Mouse (Mus musculus) right cerebral cortex, postnatal 36 days (tissue): ENCODE results near the gene Vwa7.

Experiments used
- DNase-seq, 2 experiments: peaks; one replicate each; pipeline ENCODE4 v3.0.0; 2022; ENCODE audit warnings: low spot score in 2 of 2, mixed read lengths in 1 of 2

Gene Vwa7

DNA sequence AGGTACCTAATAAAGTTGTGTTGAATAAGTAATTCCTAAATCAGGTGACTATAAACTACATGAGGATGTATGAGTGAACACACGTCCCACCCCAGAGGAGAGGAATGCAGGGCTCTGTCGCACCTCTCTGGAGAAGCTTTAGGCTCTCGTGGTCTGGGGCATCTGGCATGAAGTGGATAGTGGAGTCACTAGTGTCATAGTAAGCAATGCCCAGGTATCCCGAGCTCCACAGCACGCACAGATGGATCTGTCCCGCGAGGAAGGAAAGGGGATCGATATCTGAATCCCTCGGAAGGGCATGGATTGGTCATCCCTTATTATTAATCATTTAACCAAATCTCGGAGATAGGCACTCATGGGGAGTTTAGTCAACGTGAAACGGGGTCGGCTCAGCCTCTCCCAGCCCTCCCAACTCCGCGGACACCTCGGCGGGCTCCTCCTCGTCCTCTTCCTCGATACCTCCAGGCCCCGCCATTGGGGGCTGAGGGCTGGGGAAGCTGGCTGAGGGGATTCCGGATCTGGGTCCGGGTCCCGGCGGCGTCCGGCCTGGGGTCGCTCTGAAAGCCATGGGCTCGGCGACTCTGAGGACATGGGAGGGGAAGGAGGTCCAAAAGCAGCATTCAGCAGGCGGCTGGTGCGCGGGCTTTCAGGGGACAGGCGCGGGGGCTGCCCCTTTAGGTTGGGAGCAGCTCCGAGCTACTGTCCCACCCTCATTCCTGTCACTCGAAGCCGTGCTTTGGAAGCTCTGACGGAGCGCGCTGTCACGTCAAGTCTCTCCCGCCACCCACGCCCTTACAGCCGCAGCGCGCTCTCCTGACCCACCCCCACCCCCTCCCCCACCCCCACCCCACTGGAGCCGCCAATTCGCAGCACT lies 29.7 kb downstream of the Vwa7 start:
- no peak for DNase-seq

DNA sequence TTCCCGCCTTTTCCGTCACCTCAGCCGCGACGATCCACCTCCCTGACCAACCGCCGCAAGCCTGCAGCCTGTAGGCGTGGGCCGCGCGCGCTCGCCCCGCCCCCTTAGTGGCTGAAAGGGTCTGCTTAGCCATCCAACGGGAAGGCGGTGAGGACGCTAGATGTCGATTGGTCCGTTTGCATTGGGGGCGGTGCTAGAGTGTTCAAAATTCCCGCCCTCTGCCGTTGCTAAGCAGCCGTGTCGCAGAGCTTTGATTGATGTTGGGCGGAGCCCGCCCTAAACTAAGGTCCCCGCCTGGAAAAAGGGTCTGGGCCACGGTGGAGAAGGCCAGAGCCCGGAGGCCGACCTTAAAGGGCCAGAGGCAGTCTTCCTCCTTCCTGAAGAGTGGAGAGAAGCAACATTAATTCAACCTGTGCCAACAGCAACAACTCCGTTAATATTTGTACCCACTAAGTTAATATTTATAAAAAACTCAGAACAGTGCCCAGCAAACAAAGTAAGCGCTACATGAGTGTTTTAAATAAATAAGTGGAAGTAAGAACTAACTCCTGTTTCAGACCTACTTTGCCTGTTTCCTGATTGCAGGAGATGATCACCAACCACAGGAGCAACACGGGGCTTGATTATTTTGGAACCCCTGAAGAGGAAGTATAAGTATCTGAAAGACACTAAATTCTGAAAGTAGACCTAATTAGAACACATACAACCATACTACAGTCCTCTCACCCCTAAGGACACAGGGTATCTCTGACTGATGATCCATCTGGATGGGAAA lies 30.5 kb downstream of the Vwa7 start, which contains the start of gene Msh5:
Gene Msh5 (minus strand): TSS at position 65 of the 775 bp plus-strand sequence.
- DNase-seq: peak; percentile 88 to 93

- no peak for DNase-seq
Measured at GRCm38 (mm10) chr17:35047688-35048087, 31.3 kb downstream of the Vwa7 start.

DNA sequence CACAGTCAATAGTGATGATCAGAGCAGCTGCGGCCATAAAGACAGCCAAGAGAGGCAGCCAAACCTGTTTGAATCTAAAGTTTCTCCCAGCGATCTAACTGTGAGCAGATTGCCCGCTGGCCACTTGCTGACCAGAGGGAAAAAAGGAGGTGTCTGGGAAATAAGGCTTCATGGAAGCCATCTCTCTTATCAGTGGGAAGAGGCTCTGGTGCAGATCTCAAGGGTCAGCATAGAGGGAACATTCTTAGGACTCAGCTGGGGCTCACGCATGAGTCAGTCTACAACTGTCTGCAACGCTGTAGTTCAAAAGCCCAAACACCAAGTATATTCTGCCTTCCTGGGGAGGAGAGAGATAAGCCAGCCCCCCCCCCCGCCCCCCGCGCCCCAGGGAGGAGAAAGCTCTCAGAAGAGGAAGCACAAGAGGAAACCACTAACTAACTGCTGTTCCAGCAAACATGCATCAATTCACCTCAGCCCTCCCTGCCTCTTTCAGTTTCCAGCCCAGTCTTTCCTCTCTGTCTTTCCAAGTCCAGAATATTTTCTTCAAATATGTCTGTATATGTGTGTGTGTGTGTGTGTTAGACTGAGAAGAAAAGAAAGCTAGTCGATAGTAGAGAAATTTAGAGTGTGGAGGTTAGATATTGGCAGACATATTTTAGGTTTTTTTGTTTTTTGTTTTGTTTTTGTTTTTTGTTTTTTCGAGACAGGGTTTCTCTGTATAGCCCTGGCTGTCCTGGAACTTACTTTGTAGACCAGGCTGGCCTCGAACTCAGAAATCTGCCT lies 32.0 kb downstream of the Vwa7 start:
- no peak for DNase-seq

DNA sequence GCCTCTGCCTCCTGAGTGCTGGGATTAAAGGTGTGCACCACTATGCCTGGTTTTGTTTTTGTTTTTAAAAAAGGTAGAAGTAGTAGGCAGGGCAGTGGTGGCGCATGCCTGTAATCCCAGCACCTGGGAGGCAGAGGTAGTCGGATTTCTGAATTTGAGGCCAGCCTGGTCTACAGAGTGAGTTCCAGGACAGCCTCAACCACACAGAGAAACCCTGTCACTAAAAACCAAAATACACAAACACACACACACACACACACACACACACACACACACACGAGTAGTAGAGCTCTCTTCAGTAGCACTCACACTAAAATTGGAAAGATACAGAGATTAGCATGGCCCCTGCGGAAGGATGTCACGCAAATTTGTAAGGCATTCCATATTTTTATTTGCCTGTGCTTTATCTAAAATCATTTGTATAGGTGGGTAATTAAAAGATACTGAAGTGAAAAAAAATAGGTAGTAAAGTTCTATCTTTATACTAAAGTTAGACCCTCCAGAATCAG lies 32.6 kb downstream of the Vwa7 start:
- no peak for DNase-seq

GRCm38 (mm10) chr17:35049561-35050016 lies 33.2 kb downstream of the Vwa7 start, which contains the start of gene Clic1:
TSS of gene Clic1 (plus strand) at chr17:35049966.
- no peak for DNase-seq

DNA sequence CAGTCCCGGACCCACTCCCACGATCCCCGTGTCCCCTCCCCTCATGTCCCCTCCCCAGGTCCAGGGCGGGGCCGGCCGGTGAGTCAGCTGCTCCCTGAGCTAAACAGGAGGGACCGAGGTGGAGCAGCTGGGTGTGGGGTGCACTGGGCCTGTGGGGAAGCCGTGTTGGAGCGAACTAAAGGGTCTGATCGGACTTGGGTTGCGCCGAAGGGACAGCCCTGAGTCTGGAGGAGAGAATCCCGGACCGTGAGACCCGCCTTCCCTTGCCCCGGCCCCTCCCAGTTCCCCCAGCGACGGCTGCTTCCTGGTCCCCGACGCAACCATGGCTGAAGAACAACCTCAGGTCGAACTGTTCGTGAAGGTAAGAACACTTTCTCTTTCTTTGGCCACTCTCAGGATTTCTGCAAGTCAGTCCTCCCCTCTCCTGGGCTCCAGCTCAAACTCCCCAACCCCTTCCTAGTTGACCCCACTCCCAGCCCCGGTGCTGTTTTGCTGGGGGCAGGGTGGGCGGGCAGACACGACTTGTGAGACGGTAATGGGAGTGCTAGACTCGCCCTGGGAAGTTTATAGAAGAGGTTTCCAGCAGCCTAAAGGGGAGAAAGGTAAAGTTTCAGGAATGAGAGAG lies 33.9 kb downstream of the Vwa7 start:
- no peak for DNase-seq

DNA sequence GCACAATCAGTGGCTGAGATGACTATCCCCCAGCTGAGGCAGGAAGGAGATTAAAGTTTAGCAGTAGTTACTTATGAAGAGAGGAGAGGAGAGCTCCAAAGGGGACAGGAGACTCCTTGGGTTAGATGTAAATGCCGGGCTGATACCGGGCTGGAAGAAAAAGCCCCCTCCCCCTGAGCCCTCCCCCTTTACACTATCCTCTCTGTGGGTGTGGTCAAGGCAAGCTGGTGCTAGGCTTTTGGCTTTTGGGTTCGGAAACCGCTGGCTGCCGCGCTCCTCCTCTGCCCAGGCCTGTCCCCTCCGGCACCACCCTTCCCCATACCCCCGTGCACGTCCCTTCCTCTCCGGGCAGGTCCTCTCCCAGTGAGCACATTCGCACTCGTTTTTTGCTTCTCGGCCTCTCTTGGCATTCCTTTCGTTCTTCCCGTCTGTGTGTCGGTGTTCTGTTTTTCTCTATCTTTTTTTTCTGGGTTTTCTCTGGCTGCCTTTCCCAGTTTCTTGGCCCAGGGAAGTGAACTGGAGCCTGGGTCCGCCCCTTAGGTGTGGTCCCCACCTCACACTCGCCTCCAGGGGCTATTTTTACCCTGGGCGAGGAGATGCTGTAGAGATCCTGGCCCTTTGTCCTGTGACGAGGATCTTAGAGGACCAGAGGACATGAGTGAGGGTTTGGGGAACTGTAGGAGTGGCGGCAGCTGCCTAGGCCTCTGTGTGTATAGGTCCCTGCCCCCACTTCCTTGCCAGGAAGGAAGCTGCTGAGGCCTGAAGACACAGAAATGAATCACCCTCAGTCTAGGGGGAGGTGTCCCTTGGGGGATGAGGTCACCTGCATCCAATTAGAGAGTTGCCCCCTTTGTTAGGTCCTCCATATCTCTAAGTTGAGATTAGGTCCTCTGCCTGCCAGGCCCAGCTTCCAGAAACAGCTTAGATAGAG lies 35.0 kb downstream of the Vwa7 start:
- DNase-seq: no peak

DNA sequence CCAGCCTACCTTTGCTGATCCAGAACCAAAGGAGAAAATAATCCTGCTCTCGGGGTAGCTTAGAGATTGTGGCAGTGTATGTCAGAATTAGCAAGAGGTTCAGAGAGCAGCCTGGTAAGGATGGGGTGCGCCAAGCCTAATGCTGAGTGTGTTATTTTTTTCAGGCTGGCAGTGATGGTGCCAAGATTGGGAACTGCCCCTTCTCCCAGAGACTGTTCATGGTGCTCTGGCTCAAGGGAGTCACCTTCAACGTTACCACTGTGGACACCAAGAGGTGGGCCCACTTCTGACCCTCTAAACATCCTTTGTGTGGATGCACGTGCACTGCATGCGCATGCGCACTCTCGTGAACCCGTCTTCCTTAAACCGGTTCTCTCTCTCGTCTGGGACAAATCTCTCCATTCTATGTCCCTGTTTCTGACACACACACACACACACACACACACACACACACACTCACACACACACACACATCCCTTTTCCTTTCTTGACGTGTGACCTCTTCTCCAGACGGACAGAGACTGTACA lies 36.0 kb downstream of the Vwa7 start:
- DNase-seq: no peak

DNA sequence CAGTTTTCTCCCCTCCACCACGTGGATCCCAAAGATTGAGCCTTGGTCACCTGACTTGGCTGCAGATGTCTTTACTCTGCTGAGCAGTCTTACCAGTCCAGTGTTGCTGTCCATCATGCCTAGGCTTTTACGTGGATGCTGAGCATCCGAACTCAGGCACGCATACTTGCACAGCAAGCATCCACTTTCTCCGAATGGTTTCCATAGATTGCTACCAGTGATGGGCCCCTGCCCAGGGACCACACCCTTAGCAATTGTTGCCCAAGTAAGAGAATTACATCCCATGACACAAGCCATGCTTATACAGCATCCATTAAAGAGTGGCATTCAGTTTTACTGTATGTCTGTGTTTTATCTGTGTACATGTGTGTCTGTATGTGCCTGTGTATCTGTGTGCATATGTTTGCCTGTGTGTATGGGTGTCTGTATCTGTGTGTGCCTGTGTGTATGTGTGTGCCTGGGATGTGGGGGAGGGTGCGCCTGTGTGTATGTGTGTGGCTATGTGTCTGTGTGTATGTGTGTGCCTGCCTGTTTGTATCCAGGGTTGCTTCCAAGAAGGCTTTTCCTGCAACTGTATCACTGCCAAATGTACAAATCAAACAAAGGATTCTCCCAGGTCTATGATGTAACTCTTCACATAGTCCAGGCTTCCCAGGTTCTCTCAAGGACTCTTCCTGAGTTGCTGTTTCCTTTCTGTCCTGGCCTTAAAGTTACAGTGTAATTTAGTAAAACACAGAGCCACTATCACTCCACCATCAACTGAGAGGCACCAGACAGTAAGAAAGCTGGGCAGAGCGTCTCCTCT lies 39.5 kb downstream of the Vwa7 start:
- DNase-seq: no peak

DNA sequence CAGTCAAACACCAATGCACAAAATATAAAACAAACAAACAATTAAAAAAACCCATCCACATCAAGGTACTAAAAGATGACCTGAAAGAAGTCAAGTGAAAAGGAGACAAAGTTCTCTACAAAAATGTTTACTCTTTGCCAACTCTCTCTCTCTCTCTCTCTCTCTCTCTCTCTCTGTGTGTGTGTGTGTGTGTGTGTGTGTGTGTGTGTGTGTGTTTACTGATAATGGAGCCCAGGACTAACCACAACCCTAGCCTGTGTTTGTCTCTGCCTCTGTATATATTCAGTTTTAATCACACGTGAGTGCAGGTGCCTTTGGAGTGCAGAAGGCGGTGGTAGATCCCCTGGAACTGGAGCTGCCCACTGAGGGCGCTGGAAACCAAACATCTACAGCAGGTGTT lies 40.7 kb downstream of the Vwa7 start:
- DNase-seq: no peak

GRCm38 (mm10) chr17:35058316-35058715 lies 41.9 kb downstream of the Vwa7 start:
- no peak for DNase-seq

DNA sequence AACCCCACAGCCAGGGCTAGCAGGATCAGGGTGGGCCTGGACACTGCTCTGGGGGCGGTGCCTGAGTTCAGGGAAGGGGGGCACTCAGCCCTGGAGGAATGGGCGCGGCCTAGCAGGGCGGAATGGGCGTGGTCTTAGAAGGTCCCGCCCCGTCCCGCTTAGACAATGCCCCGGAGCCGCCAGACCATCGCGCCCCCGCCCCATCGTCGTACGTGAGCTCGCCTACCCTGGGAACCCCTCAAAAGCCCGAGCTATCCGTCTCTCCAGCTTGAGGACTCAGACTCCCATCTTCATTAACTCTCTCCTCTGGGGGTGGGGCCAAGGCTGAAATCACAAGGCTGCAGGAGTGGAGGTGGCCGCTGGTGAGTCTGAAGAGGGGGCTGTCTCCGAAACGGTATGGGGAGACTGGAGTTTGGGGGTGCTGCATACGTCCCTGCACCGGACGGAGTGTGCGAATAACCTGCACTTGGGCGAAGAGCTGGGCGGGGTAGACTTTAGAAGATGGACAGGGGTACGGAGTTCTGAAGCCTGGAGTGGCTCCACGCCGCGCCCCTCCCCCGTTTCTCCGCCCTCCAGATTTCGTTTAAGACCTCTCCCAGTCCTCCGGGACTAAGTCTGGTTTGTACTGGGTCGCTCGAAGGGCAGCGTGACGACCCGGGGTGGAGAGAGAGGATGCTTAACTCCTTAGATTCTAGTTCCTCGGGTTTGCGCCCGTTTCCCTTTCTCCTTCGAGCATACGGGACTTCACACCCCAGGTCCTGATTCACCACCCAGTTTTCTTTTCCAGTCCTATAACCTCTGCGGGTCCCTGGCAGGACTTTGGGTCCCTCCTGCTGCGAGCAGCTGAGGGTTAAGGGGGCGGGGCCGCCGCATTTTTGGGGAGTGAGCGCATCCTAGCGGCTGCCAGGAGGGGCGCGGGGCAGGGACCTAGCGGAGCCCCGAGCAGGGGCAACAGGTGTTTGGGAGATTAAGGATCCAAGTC lies 42.8 kb downstream of the Vwa7 start, which contains the start of gene Ddah2:
Gene Ddah2 (plus strand): TSS at position 125 of the 982 bp plus-strand sequence.
- DNase-seq: peak; percentile 45 to 49

DNA sequence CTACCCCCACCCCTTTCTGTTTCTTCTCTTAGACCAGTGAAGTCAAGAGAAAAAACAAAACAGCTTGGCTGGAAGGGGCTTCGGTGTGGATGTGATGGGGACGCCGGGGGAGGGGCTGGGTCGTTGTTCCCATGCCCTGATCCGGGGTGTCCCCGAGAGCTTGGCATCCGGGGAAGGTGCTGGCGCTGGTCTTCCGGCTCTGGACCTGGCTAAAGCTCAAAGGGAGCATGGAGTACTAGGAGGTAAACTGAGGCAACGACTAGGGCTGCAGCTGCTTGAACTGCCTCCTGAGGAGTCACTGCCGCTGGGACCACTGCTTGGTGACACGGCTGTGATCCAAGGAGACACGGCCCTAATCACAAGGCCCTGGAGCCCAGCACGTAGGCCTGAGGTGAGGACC lies 43.7 kb downstream of the Vwa7 start:
- DNase-seq: no peak

DNA sequence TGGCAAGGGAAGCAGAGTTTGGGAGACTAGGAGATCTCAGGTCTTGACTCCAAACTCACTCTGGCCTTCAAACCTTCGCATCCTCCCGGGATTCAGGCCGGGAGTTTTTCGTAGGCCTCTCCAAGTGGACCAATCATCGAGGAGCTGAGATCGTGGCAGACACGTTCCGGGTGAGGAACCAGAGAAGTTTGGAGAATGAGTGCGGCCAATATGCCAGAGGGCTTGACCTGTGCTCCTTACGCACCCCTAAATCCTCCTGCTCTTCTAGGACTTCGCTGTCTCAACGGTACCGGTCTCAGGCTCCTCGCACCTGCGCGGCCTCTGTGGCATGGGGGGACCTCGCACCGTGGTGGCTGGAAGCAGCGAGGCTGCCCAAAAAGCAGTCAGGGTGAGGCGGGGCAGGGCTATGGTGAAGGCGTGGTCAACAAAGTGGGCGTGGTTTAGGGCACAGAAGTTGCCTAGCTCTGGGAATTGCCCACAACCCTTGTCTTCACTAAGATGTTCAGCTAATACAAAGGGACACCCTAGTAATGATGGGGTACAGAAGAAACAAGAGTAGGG lies 44.4 kb downstream of the Vwa7 start:
- no peak for DNase-seq

DNA sequence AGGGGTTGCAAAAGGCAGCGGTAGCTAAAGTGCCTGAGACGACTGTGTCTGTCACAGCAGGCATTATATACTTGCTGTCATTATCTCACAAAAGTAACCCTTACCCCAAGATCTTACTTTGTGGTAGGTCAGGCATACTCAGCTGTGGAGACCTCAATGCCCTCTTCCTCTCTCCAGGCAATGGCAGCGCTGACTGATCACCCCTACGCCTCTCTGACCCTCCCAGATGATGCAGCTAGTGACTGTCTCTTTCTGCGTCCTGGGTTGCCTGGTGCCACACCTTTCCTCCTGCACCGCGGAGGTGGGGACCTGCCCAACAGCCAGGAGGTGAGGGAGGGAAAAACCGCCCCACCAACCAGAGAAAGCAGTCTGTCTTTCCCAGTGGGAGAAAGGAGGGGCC lies 44.9 kb downstream of the Vwa7 start:
- DNase-seq: no peak

DNA sequence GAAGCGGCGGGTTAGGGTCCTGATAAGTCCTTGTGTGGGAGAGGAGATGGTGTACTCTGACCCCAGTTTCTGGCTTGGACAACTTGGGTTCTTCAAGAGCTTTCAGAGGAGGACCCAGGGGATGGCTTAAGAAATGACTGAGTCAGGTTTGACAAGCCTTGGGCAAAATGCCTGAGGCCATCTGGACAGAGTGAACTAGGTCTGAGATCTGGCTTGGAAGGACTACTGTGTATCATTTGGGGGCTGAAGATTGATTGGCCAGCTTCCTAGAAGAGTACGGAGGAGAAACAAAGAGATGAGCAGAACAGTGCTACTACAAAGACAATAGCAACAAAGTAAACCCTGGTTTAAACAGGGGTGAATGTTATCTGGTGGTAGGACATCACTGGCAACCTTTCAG lies 47.1 kb downstream of the Vwa7 start:
- no peak for DNase-seq
